Mouse (Mus musculus): ENCODE results near the gene Me1.

DNA sequence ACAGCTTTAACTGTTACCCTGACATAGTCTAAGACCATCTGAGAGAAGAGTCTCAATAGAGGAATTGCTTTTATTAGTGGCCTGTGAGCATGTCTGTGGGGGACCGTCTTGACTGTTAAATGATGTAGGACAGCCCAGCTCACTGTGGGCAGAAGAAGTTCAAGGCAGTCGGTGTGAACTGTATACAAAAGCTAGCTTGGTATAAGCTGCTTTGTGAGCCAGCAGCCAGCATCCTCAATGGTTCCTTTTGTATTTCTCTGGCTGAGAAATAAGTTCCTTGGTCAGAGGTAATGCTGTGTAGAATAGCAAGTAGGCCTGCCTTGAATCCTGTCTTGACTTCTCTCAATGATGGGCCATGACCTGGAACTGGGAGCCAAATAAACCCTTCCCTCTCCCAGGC is 73.7 kb downstream of the Me1 start:
- TF ChIP-seq TAL1 (IDR thresholded peaks at IDR 0.05; ENCODE audit: low read length) (no peak), GATA1 (IDR thresholded peaks at IDR 0.05; ENCODE audit: low read length) (no peak)
